Mouse (Mus musculus): ENCODE data around the gene Plxna4.

The Plxna4 gene

DNA sequence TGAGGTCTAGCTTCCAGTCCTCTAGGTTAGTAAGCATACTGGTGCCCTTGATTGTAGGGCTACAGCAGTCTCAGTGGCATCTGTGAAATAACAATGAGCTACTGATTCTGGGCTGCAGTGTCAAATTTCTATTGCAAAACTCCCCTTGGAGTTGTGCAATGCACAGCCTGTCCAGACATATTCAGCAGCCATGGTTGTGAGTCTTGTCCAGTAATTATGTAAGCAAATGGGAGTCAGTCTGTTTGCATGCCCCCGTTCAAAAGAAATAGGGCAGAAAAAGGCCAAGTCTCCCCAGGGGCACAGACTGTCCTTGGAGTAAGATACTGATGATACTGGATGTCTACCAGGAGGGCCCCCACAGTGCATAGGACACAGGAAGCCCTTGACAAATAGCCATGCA lies 420.3 kb downstream of the Plxna4 start:
- peak; percentile 7 for DNase-seq (ENCODE audit: low spot score)

DNA sequence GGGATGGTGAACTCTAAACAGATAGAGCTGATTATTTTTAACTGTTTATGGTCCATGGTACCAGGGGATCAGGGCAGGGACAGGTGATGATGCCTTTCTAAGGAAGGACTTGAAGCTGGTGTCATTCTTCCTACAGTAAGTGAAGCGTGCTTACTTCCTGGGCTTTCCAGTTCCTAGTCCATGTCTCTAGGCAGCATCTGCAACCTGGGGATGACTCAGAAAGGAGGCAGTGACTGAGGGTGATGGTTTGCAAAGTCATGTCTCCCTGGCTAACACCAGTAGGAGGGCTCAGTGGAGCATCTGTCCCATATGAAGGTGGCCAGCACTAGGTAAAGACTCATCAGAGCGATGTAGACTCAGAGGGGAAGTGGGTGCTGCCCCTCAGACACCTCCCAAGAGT lies 427.6 kb downstream of the Plxna4 start:
- DNase-seq (ENCODE audit: low spot score) = no peak

DNA sequence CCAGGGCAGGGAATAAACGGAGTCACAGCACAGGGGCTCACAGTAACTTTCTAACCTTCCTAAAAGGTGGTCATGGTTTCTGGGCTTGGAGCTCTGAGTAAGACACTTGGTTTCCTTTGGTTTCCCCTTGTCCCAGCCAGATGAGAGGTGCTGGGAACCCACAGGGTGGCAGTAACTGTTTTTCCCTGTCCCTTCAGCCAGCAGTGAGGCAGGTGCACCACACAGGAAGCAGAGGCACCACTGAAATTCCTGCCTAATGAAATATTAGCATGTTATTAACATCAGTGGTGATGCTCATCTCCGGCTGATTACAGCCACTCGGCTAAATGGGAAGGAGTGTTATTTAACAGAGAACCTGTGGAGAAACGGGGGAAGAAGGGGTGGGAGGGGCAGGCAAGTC lies 428.1 kb downstream of the Plxna4 start:
- no peak for DNase-seq (ENCODE audit: low spot score)

DNA sequence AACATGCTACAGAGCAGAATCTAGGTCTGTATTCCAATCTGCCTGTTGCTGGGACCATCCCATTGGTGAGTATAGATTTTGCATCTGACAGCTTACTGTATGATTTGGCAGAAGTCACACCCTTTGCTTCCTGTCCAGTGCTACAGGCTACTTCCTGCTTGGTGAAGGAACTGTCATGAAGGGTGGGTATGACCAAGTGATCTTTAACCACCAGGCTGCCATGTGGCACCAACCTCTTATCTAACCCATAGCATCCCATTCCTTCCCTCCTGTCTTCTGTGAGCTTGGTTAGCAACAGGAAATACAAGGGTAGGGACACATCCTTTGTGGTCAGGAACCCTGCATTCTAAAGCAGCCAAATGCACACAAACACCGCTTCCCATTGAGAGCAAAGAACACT lies 429.6 kb downstream of the Plxna4 start:
- DNase-seq (ENCODE audit: low spot score) = no peak

DNA sequence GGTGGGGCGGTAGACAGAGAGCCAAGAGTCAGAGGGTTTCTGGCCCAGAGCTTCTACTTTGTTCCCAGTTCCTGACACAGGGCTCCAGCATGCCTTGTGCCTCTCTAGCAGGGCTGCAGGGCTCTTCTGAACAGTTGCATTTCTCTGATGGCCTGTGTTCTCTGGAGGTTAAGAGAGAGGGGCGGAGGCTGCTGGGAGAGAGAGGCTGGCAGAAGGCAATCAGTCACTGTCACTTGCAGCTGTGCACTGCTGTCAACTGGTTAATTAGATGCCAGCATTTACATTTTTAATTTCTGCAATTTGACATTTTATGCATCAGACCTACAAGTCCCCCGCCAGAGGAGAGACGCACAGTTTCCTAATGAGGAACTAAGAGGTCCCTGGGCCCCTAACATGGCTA lies 434.8 kb downstream of the Plxna4 start:
- no peak for DNase-seq (ENCODE audit: low spot score)

DNA sequence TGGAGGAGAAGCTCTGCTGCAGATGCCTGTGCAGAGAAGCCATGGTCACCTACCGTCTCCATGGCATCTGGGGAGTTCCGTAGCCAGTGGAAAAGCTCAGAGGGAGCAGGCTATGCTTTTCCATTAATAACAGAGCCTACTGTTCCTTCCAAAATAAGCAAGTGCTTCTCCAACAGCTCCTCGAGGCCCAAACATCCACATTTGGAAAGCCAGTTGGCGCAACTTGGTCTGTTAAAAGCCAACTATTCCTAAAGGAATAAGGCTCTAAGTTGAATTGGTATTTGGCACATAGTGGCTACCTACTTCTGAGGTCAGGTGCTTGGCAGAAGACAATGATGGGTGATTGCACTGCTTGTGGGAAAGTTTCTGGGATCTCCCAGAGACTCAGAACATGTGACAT lies 437.2 kb downstream of the Plxna4 start:
- no peak for DNase-seq (ENCODE audit: low spot score)

DNA sequence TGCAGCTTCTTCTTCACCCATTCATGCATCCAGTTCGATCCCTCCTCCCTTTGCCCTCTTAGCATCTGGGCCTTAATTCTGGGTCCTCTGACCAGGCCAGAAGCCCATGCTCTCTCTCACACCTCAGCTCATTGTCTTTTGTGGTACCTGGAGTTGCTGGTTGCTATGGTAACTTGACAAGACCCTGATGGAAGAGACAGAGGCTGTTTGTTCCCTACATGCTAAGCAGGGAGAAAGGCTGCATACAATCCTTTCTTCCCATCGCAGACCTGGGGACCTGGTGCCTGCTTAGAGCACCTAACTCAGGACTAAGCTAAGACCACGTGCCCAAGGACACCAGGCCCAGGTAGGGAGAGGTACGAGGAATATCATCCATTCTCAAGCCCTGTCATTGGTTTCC lies 443.2 kb downstream of the Plxna4 start:
- DNase-seq (ENCODE audit: low spot score) = no peak

DNA sequence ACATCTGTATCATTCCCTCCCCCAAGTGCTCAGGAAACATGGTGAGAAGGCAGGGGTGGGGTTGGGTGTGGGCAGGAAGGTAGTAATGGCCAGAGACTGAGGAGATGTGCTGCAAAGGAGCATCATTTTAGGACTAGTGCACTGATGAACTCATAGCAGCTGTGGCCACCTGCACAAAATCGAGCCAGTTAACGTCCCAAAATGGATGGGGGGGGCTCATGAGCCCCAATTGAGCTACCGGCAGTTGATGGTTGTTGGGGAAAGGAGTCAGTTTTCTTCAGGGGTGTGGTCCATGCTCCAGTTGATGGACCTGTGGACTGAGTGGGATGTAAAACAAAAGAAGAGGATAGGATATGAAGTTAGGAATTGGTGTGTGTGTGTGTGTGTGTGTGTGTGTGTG lies 448.5 kb downstream of the Plxna4 start:
- no peak for DNase-seq (ENCODE audit: low spot score)

DNA sequence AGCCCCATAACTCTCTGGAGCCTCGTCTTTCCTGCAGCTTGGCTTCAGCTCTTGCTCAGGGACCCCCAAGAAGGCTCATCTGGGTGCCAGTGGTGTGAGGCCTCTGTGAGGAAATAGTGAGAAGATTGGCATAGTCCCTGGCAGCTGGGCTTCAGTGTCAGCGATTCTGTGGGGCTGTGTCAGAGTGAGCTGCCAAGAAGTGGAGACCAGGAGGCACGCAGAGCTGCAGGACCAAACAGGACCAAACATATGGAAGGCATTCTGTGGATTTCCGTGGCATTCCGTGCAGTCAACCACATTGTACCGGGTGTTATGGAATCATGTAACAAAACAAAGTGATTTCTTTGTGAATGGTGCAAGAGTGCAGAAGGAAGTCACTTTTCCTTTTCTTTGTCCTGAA lies 461.1 kb downstream of the Plxna4 start:
- no peak for DNase-seq (ENCODE audit: low spot score)

DNA sequence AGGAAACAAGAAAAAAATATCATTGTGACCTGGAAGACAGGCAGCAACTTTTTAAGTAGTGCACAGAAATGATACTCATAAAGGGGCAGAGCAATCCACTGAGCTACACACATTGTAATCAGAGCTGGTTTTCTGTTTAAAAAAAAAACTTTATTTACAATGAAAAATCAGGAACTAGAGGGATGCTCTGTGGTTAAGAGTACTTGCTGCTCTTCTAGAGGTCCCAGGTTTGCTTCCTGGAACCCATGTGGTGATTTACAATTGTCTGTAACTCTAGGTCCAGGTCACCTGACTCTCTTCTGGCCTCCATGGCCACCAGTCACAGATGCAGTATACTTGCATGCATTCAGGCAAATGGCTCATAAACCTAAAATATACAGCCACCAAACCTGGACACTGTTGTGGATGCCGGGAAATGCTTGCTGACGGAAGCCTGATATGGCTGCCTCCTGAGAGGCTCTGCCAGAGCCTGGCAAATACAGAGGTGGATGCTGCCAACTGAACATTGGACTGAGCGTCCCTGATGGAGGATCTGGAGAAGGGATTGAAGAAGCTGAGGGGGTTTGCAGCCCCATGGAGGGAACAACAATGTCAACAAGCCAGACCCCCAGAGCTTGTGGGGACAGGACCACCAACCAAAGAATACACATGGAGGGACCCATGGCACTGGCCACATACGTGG lies 465.3 kb downstream of the Plxna4 start:
- DNase-seq (ENCODE audit: low spot score) = no peak

DNA sequence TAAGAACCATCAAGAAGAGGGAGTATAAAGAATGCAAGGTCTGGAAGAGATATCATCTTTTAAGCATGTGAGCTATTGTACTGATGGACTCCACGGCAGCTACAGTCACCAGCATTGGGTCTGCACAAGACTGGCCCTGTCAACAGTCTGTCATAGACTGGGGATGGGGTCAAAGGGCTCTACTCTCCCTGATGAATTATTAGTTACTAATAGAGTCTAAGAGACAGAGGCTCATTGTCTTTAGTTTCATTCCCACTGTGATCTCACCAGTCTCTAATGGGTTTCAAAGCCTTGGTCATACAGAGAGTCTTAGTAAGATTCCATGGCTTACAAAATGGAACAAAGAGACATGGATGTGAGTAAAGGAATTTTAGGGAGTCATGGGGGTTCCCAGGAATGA lies 467.1 kb downstream of the Plxna4 start:
- DNase-seq (ENCODE audit: low spot score) = no peak

DNA sequence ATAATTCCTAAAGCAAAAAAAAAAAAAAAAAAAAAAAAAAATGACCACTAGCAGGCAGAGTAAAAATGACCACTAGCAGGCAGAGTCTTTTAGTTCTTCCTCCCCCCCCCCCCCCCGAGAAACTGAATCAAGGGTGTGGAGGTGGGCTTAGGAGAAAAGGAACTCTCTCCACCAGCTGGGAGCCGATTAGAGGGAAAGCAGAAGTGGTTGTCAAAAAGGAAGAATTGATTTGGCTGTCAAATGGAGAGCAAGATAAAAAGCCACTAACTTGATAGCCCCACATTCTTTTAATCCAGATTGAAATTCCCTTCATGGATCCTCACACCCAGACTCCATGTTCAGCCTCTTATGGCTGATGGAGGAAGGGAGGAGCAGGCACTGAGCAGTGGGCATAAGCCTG lies 478.8 kb downstream of the Plxna4 start:
- DNase-seq (ENCODE audit: low spot score) = no peak

DNA sequence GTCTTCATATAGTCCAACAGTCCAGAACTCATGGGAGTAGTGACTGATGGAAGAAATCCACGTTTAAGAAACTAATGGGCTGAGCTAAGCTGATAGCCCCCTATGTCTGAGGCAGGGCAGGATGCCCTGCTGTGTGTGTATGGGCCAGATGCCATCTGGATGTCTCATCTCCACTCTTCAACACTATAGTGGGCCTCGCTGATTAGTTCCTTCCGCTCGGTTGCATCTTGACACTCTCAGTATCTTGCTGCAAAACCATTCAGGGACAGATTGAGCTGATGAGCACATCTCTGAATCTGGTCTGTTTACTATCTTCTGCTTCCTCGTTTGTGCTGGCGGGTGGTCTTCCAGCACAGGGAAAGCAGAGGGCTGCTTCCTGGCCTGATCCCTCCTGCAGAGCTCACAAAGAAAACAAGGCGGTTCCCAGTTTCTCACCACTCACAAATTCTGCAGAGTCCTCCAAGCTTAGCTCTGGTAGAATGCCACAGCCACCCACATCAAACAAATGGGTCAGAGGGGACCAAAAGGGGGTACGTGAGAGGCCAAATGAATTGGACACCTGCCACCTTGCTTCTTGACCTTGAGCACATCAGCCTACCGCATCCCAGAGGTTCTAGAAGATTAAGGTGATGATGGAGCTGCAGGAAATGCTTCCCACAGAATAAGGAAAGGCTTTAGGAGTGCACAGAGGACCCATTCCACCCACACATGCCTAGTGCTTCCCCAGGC lies 482.3 kb downstream of the Plxna4 start:
- no peak for DNase-seq (ENCODE audit: low spot score)
